Mouse (Mus musculus) liver, adult 2 months (tissue): ENCODE measurements around the gene Mt2.

ENCODE experiments used
- CTCF ChIP-seq: fragments of 200-500 bp; IDR thresholded peaks from 2 replicates; pipeline ENCODE4 v1.5.1; 2011; ENCODE audit warnings: low read depth, low read length, control low read depth
- POLR2A ChIP-seq: fragments of 200-500 bp; IDR thresholded peaks from 2 replicates; pipeline ENCODE4 v1.6.1; 2011; ENCODE audit warnings: low read length, control low read depth; ENCODE audit not compliant: insufficient read depth; ENCODE audit errors: extremely low read depth

DNA sequence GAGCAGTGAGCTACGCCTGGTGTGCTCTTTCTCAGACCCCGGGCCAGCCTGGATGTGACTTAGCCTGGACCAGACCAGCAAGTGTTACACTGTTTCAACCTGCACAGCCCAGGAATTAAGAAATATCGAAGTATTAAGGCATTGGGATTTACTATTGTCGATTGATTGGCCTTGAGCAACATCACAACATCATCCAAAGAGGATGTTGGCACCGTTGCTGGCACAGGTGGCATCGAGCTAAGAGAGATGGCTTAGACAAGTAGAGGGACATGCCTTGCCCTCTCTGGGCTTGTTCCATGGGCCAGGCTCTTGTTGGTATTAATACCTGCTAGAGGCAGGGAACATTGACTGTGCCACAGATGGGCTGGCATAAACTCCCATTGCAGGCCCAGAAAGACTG lies 36.9 kb upstream of the Mt2 start:
- TF ChIP-seq POLR2A (no peak), CTCF (no peak)
